Mouse (Mus musculus) CD4-positive helper T cell, adult 2 months (primary cell): ENCODE measurements at regions not wholly inside any gene's neighbourhood (a gene's known extent, or its start where the extent isn't known, plus 50 kb on each side); places are given as distances from the start of the nearest gene placed in this dataset.
A peak's percentile ranks its signal among the peaks of the same experiment; 100 is the strongest.

Experiments used
- DNase-seq: peaks from one replicate; pipeline ENCODE4 v3.0.0-alpha.2; 2012; ENCODE audit warnings: low read depth, missing footprints, low spot score

- DNase-seq, result peak; percentile 92
These were observed 52.6 kb upstream of the Smndc1 start for GRCm38 (mm10) chr19:53442756-53443654.

- no peak for DNase-seq
These were observed 51.8 kb upstream of the Smndc1 start for GRCm38 (mm10) chr19:53442132-53442610.

- peak; percentile 89 for DNase-seq
These were observed 51.2 kb upstream of the Smndc1 start for GRCm38 (mm10) chr19:53441449-53442131.

GRCm38 (mm10) chr19:53440327-53441055 is 50.1 kb upstream of the Smndc1 start:
- peak; percentile 40 for DNase-seq
